Mouse (Mus musculus) stomach, postnatal 0 days (tissue): ENCODE measurements around the gene Col4a1. TPM values are rescaled to one million over a fixed set of nuclear protein-coding genes. Genes with fewer than 3 reads are reported as not detected.

Experiments used
- ATAC-seq: fragments of 200-750 bp; cut with Nextera tagmentation; 2 replicates; pipeline ENCODE4 v1.8.0; 2017; ENCODE audit not compliant: low FRiP score, low TSS enrichment
- DNase-seq: peaks from one replicate; pipeline ENCODE4 v3.0.0-alpha.2; 2016; ENCODE audit warnings: low spot score
- H3K27ac ChIP-seq: fragments of 300-500 bp; sonication (generic); replicated peaks from 2 replicates; pipeline ENCODE4 v1.5.1; 2014; ENCODE audit warnings: mild to moderate bottlenecking, control low read depth
- H3K27me3 ChIP-seq: fragments of 300-500 bp; sonication (generic); 2 replicates; pipeline ENCODE4 v1.6.1; 2014; ENCODE audit warnings: low read length; ENCODE audit not compliant: control insufficient read depth, insufficient read depth
- H3K36me3 ChIP-seq: fragments of 300-500 bp; sonication (generic); 2 replicates; pipeline ENCODE4 v1.6.1; 2014; ENCODE audit warnings: low read length, mixed read lengths; ENCODE audit not compliant: control insufficient read depth, insufficient read depth
- H3K4me1 ChIP-seq: fragments of 300-500 bp; sonication (generic); replicated peaks from 2 replicates; pipeline ENCODE4 v1.6.1; 2014; ENCODE audit warnings: antibody characterized with exemption; ENCODE audit not compliant: control insufficient read depth, insufficient read depth
- H3K4me2 ChIP-seq: fragments of 300-500 bp; sonication (generic); replicated peaks from 2 replicates; pipeline ENCODE4 v1.6.1; 2014; ENCODE audit warnings: low read depth, mild to moderate bottlenecking, control low read depth, moderate library complexity
- H3K4me3 ChIP-seq: fragments of 300-500 bp; sonication (generic); 2 replicates; pipeline ENCODE4 v1.5.1; 2014; ENCODE audit warnings: low read depth, low read length, control low read depth
- H3K9ac ChIP-seq: fragments of 300-500 bp; sonication (generic); 2 replicates; pipeline ENCODE4 v1.6.1; 2014; ENCODE audit warnings: mild to moderate bottlenecking, low read length, control low read depth, mixed read lengths
- H3K9me3 ChIP-seq: fragments of 300-500 bp; sonication (generic); 2 replicates; pipeline ENCODE4 v1.6.1; 2016; ENCODE audit warnings: low read length; ENCODE audit not compliant: control insufficient read depth
- CTCF ChIP-seq: IDR thresholded peaks from 2 replicates; pipeline ENCODE4 v1.5.1; 2016; ENCODE audit warnings: antibody characterized with exemption, low read depth, mild to moderate bottlenecking, moderate library complexity
- EP300 ChIP-seq: optimal IDR thresholded peaks from 2 replicates; pipeline ENCODE3; 2016; ENCODE audit warnings: antibody characterized with exemption
- WGBS: fragments of 180-500 bp; shearing (Covaris S2); extraction: QIAGEN DNeasy Blood & Tissue Kit; methylation state at CpG from one replicate; pipeline ENCODE4 v1.1.7; 2014; 5-methylcytosine and 5-hydroxymethylcytosine counted together
- polyA plus RNA-seq: library from polyadenylated mRNA; unstranded; fragments of >200 nt; fragmentation: Nextera tagmentation; extraction: Ambion mirVana; gene quantifications from 2 replicates; pipeline ENCODE4 v1.2.1, GENCODE M21; 2015

Gene Col4a1
- polyA plus RNA-seq, 1 experiment from 2014 or later, result 99.0 TPM

DNA sequence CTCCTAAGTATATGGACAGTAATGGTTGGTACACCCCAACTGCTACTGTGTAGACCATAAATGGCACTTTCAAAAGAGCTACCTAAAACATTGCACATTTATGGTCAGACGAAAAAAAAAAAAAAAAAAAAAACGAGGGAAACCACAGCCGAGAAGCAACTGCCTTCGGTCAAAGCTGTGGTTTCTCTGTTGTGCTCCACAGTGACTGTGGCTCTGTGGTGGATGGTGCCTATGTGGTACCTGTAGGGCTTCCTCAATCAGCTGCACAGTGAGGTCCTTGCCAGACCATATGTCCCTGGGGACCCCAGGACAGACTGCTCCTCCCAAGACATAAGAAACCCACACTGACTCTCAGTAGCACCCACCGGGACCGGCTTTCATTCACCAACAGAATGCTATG, 36.3 kb downstream of the Col4a1 start:
- 0 out of 2 replicates have a peak, but pooled peaks cover 4% of the 10 kb centered on the region for H3K4me1 ChIP-seq
- no peaks in the 10 kb centered on the region for H3K9me3 ChIP-seq
- H3K36me3 ChIP-seq, result no peaks in the 10 kb centered on the region
- no peak overlapping the region for H3K9ac ChIP-seq
- H3K27ac ChIP-seq, result peak overlapping the region; percentile 67
- ATAC-seq (no peak), DNase-seq (no peak)
- H3K4me2 ChIP-seq, result no peak overlapping the region
- no peak for TF ChIP-seq CTCF
- TF ChIP-seq EP300, result no peak
- 46% methylated on average over 6 of the region's 6 CpGs for WGBS
- H3K4me3 ChIP-seq, result no peak overlapping the region
- H3K27me3 ChIP-seq, result no peaks in the 10 kb centered on the region

DNA sequence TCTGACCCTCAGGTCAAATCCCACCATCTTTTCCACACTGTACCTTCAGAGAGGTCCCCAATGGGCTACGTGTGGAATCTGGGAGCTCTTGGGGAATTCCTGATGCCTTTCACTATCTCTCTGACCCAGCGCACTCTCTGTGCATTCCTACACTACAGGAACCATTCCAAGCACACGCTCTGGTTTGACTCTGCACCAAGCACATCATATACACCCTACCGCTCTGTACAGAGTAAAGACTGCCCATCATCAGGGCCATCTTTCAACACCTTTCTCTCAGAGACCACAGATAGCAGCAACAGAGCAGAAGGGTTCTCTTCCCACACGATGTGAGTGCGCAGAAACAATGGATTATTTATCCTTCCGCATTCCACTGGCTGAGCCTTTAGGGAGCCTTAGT, 38.2 kb downstream of the Col4a1 start:
- WGBS, result 77% methylated on average over 7 of the region's 7 CpGs
- H3K27ac ChIP-seq, result no peak overlapping the region; the same call in 1 of the 2 replicates
- no peaks in the 10 kb centered on the region for H3K36me3 ChIP-seq
- DNase-seq (no peak), ATAC-seq (no peak)
- H3K9ac ChIP-seq, result no peak overlapping the region
- 0 out of 2 replicates have a peak, but pooled peaks cover 4% of the 10 kb centered on the region for H3K4me1 ChIP-seq
- H3K27me3 ChIP-seq, result no peaks in the 10 kb centered on the region
- no peak overlapping the region for H3K4me2 ChIP-seq
- no peaks in the 10 kb centered on the region for H3K9me3 ChIP-seq
- H3K4me3 ChIP-seq, result no peak overlapping the region
- TF ChIP-seq CTCF, result no peak
- no peak for TF ChIP-seq EP300

DNA sequence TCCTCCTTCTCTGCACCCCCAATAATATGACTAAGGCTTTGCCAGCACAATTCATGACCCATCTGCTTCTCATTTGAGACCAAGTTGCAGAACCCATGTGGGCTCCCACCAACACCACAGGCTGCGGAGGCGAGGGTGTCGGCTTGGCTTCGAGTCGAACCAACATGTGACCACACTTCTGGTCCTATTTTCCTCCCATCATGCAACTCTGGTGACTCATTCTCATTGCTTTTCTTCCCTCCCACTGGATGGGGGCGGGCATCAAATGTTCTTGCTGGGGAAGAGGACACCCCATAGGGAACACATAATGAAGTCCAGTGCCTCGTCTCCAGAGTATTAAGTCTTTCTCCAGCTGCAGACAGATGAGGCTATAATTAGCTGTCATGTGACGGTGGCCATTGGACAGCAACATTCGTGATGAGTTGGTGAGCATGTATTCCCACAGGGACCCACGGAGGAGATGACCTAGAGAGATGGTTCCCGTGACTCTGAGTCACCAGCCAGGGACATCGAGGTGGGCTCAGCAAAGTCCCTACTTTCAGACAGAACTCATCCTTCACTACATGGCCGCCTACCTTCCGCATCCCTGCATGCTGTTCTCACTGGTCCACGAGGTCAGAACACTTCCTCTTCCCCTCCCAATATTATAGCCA, 39.0 kb downstream of the Col4a1 start:
- ATAC-seq (no peak), DNase-seq (no peak)
- Histone ChIP-seq H3K4me3 (no peak overlapping the region), H3K27ac (no peak overlapping the region; the same call in 1 of the 2 replicates), H3K9me3 (no peaks in the 10 kb centered on the region), H3K4me1 (peaks cover 1% of the 10 kb centered on the region; the same call in 1 of the 2 replicates), H3K4me2 (no peak overlapping the region), H3K9ac (no peak overlapping the region), H3K36me3 (no peaks in the 10 kb centered on the region), H3K27me3 (no peaks in the 10 kb centered on the region)
- TF ChIP-seq EP300, result no peak
- TF ChIP-seq CTCF, result no peak
- 81% methylated on average over 15 of the region's 15 CpGs for WGBS

DNA sequence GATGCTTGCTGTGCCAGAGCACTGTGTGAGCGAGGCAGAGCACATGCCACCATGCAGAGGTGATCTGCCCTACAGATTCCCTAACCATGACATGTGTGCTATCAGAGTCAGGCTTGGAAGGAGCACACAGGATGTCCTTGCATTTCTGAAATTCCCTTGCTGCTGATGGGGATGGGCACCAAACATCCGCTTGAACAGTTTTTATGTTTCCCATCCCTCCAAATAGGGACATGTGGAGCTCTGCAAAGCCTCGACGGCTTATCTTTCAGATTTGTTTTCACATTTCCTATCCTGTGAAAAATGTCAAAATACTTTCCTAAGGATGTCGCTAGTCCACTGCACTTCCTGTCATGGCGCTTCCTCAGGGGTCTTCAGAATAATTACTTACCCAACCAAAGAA, 40.4 kb downstream of the Col4a1 start:
- no peak overlapping the region for H3K27ac ChIP-seq
- no peak overlapping the region for H3K4me2 ChIP-seq
- H3K4me1 ChIP-seq, result no peaks in the 10 kb centered on the region; the same call in 1 of the 2 replicates
- no peaks in the 10 kb centered on the region for H3K27me3 ChIP-seq
- no peak overlapping the region for H3K4me3 ChIP-seq
- no peak for ATAC-seq
- DNase-seq, result no peak
- no peaks in the 10 kb centered on the region for H3K36me3 ChIP-seq
- 60% methylated on average over 6 of the region's 6 CpGs for WGBS
- H3K9me3 ChIP-seq, result no peaks in the 10 kb centered on the region
- H3K9ac ChIP-seq, result no peak overlapping the region
- TF ChIP-seq EP300 (no peak), CTCF (no peak)

DNA sequence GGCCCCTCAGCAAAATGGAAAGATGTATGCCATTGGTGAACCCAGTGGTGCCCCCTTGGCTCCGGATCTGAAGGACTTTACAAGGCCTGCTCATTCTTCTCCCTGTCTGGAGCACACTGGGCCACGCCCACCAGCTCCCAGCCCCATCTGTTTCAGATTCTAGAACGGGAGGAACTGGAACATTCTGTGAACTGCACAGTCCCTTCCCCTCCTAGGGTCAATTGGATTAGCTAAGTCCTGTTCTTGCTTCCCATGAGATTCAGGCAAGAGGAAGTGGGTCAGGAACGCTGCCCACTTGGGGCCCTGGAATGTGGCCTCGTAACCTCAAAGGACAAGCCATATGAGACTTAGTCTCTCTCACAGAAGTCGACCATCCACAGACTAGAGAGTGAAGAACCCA, 41.8 kb downstream of the Col4a1 start:
- H3K27ac ChIP-seq, result no peak overlapping the region
- WGBS, result 60% methylated on average over 6 of the region's 6 CpGs
- DNase-seq (no peak), ATAC-seq (no peak; the same call in 1 of the 2 replicates)
- no peaks in the 10 kb centered on the region for H3K9me3 ChIP-seq
- no peak overlapping the region for H3K4me2 ChIP-seq
- no peak for TF ChIP-seq CTCF
- peak; percentile 35 for TF ChIP-seq EP300
- H3K4me1 ChIP-seq, result no peaks in the 10 kb centered on the region; the same call in 1 of the 2 replicates
- H3K27me3 ChIP-seq, result no peaks in the 10 kb centered on the region
- H3K9ac ChIP-seq, result no peak overlapping the region
- no peak overlapping the region for H3K4me3 ChIP-seq
- H3K36me3 ChIP-seq, result no peaks in the 10 kb centered on the region

DNA sequence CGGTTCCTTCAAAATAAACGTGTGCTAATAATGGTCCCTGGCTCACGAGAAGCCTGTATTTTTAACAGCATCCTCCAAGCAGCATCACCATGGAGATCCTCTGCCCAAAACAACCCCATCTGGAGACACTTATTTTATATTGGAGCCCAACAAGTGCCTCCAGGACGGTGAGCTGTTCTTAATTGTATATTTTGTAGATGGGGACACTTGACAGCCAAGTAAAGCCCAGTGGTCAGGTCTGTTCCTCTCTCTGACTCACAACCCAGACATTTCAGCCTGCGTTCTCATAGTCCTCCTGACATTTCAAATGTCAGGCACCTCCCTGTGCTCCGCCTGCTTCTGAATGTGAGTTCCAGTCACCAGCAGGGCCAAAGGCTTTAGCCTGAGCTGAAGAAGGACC, 43.9 kb downstream of the Col4a1 start:
- Histone ChIP-seq H3K27me3 (no peaks in the 10 kb centered on the region), H3K36me3 (no peaks in the 10 kb centered on the region), H3K4me1 (peaks cover 3% of the 10 kb centered on the region; the same call in 1 of the 2 replicates), H3K4me3 (no peak overlapping the region), H3K9ac (no peak overlapping the region), H3K9me3 (no peaks in the 10 kb centered on the region), H3K4me2 (no peak overlapping the region), H3K27ac (peak overlapping the region; percentile 35; the same call in 1 of the 2 replicates)
- ATAC-seq (no peak), DNase-seq (no peak)
- no peak for TF ChIP-seq EP300
- no peak for TF ChIP-seq CTCF
- 52% methylated on average over 6 of the region's 6 CpGs for WGBS
